Mouse (Mus musculus) MEL (cell line): ENCODE data around the gene Sema3b. TPM values are rescaled to one million over a fixed set of nuclear protein-coding genes. Genes with fewer than 3 reads are reported as not detected.

ENCODE experiments used
- DNase-seq: peaks from one replicate; pipeline ENCODE4 v3.0.0; 2011; ENCODE audit warnings: low read depth, low spot score
- H3K27ac ChIP-seq: 2 replicates; pipeline ENCODE4 v1.5.1; 2012; ENCODE audit warnings: low read depth, mild to moderate bottlenecking, control low read depth, low read length, moderate library complexity; ENCODE audit not compliant: control insufficient read depth
- H3K27me3 ChIP-seq, 2 experiments: fragments of 150-350 bp in 1 of 2; sonication (generic) in 1 of 2; 2 replicates each; pipeline ENCODE4 v1.6.1; 2012; ENCODE audit warnings: low read length in 2 of 2, mild to moderate bottlenecking in 2 of 2, improper control_type of control experiment in 1 of 2, moderate library complexity in 1 of 2; ENCODE audit not compliant: insufficient read depth in 2 of 2, control insufficient read depth in 1 of 2
- H3K36me3 ChIP-seq, 2 experiments: 2 replicates each; pipeline ENCODE4 v1.6.1; 2012 to 2014; ENCODE audit warnings: low read length in 2 of 2, improper control_type of control experiment in 1 of 2, inconsistent platforms in 1 of 2, mild to moderate bottlenecking in 1 of 2; ENCODE audit not compliant: insufficient read depth in 2 of 2, control insufficient read depth in 1 of 2
- H3K4me1 ChIP-seq, 2 experiments: fragments of 150-350 bp in 1 of 2; sonication (generic) in 1 of 2; 2 replicates each; pipeline ENCODE4 v1.6.1; 2012; ENCODE audit warnings: low read length in 2 of 2, improper control_type of control experiment in 1 of 2, mild to moderate bottlenecking in 1 of 2; ENCODE audit not compliant: insufficient read depth in 2 of 2, control insufficient read depth in 1 of 2
- H3K4me3 ChIP-seq, 2 experiments: fragments of 150-350 bp in 1 of 2; sonication (generic) in 1 of 2; 2 replicates each; pipeline ENCODE4 v1.5.1; 2012; ENCODE audit warnings: low read depth in 2 of 2, low read length in 2 of 2, mild to moderate bottlenecking in 2 of 2, moderate library complexity in 2 of 2, control low read depth in 1 of 2, improper control_type of control experiment in 1 of 2; ENCODE audit not compliant: control insufficient read depth in 1 of 2, insufficient read depth in 1 of 2
- H3K79me2 ChIP-seq: 2 replicates; pipeline ENCODE4 v1.6.1; 2012; ENCODE audit warnings: mild to moderate bottlenecking, low read length, moderate library complexity; ENCODE audit not compliant: control insufficient read depth, poor library complexity, insufficient read depth
- H3K9ac ChIP-seq: 2 replicates; pipeline ENCODE4 v1.6.1; 2012; ENCODE audit warnings: low read depth, mild to moderate bottlenecking, control low read depth, low read length, moderate library complexity; ENCODE audit not compliant: control insufficient read depth, poor library complexity, severe bottlenecking
- H3K9me3 ChIP-seq: fragments of 150-350 bp; sonication (generic); replicated peaks from 2 replicates; pipeline ENCODE4 v1.6.1; 2012; ENCODE audit warnings: mild to moderate bottlenecking, low read length, improper control_type of control experiment, moderate library complexity; ENCODE audit not compliant: insufficient read depth
- BHLHE40 ChIP-seq: IDR thresholded peaks from 2 replicates; pipeline ENCODE4 v1.6.1; 2012; ENCODE audit warnings: low read depth, mild to moderate bottlenecking, inconsistent platforms, low read length, improper control_type of control experiment, borderline replicate concordance
- CHD1 ChIP-seq: IDR thresholded peaks from 2 replicates; pipeline ENCODE4 v1.6.1; 2012; ENCODE audit warnings: low read depth, mild to moderate bottlenecking, inconsistent platforms, low read length, improper control_type of control experiment
- CHD2 ChIP-seq: IDR thresholded peaks from 2 replicates; pipeline ENCODE4 v1.6.1; 2011; ENCODE audit warnings: low read length, improper control_type of control experiment
- CTCF ChIP-seq, 3 experiments: IDR thresholded peaks in 2 of 3; conservative IDR thresholded peaks in 1 of 3; 2 replicates each; pipeline ENCODE4 v1.5.1; 2011 to 2012; ENCODE audit warnings: low read length in 3 of 3, low read depth in 2 of 3, mild to moderate bottlenecking in 2 of 3, improper control_type of control experiment in 1 of 3, inconsistent platforms in 1 of 3, mixed read lengths in 1 of 3, moderate library complexity in 1 of 3; ENCODE audit not compliant: control insufficient read depth in 1 of 3, insufficient read depth in 1 of 3, poor library complexity in 1 of 3, severe bottlenecking in 1 of 3
- E2F4 ChIP-seq: IDR thresholded peaks from 2 replicates; pipeline ENCODE4 v1.6.1; 2011; ENCODE audit warnings: low read depth, low read length, improper control_type of control experiment, borderline replicate concordance
- ELF1 ChIP-seq: IDR thresholded peaks from 2 replicates; pipeline ENCODE4 v1.6.1; 2014; ENCODE audit warnings: low read depth, mild to moderate bottlenecking, inconsistent platforms, low read length, improper control_type of control experiment, moderate library complexity
- EP300 ChIP-seq, 2 experiments: IDR thresholded peaks; 2 replicates each; pipeline ENCODE4 v1.6.1; 2011; ENCODE audit warnings: improper control_type of control experiment in 2 of 2, low read length in 2 of 2, low read depth in 1 of 2, mild to moderate bottlenecking in 1 of 2
- GABPA ChIP-seq: IDR thresholded peaks from 2 replicates; pipeline ENCODE4 v1.6.1; 2012; ENCODE audit warnings: low read depth, mild to moderate bottlenecking, inconsistent platforms, low read length, improper control_type of control experiment, moderate library complexity
- GATA1 ChIP-seq: IDR thresholded peaks from 2 replicates; pipeline ENCODE4 v1.6.1; 2011; ENCODE audit warnings: low read depth, low read length, improper control_type of control experiment
- JUND ChIP-seq: IDR thresholded peaks from 2 replicates; pipeline ENCODE4 v1.6.1; 2011; ENCODE audit warnings: low read depth, mild to moderate bottlenecking, improper control_type of control experiment, low read length
- KAT2A ChIP-seq: conservative IDR thresholded peaks from 2 replicates; pipeline ENCODE4 v1.6.1; 2012; ENCODE audit warnings: low read depth, low read length, improper control_type of control experiment, inconsistent platforms
- MAX ChIP-seq: IDR thresholded peaks from 2 replicates; pipeline ENCODE4 v1.6.1; 2011; ENCODE audit warnings: low read length, improper control_type of control experiment
- MAZ ChIP-seq: IDR thresholded peaks from 2 replicates; pipeline ENCODE4 v1.6.1; 2012; ENCODE audit warnings: low read depth, mild to moderate bottlenecking, inconsistent platforms, low read length, improper control_type of control experiment
- MXI1 ChIP-seq: IDR thresholded peaks from 2 replicates; pipeline ENCODE4 v1.6.1; 2011; ENCODE audit warnings: mild to moderate bottlenecking, low read depth, low read length, improper control_type of control experiment
- MYB ChIP-seq: IDR thresholded peaks from 2 replicates; pipeline ENCODE4 v1.6.1; 2011; ENCODE audit warnings: mild to moderate bottlenecking, low read depth, low read length, improper control_type of control experiment
- MYC ChIP-seq: IDR thresholded peaks from 2 replicates; pipeline ENCODE4 v1.6.1; 2011; ENCODE audit warnings: low read depth, mild to moderate bottlenecking, low read length, improper control_type of control experiment, moderate library complexity
- NELFE ChIP-seq: IDR thresholded peaks from 2 replicates; pipeline ENCODE4 v1.6.1; 2011; ENCODE audit warnings: low read depth, low read length, improper control_type of control experiment
- POLR2A ChIP-seq, 2 experiments: IDR thresholded peaks; 2 replicates each; pipeline ENCODE4 v1.6.1; 2011 to 2012; ENCODE audit warnings: low read length in 2 of 2, mild to moderate bottlenecking in 2 of 2, control low read depth in 1 of 2, improper control_type of control experiment in 1 of 2, low read depth in 1 of 2, moderate library complexity in 1 of 2; ENCODE audit not compliant: control insufficient read depth in 1 of 2, insufficient read depth in 1 of 2, poor library complexity in 1 of 2
- RAD21 ChIP-seq: IDR thresholded peaks from 2 replicates; pipeline ENCODE4 v1.6.1; 2011; ENCODE audit warnings: mild to moderate bottlenecking, low read depth, low read length, improper control_type of control experiment
- SIN3A ChIP-seq: IDR thresholded peaks from 2 replicates; pipeline ENCODE4 v1.6.1; 2012; ENCODE audit warnings: low read length, improper control_type of control experiment, inconsistent platforms
- UBTF ChIP-seq: IDR thresholded peaks from 2 replicates; pipeline ENCODE4 v1.6.1; 2012; ENCODE audit warnings: low read depth, mild to moderate bottlenecking, inconsistent platforms, low read length, improper control_type of control experiment, moderate library complexity, borderline replicate concordance; ENCODE audit not compliant: insufficient read depth
- USF1 ChIP-seq: IDR thresholded peaks from 2 replicates; pipeline ENCODE4 v1.6.1; 2014; ENCODE audit warnings: low read depth, mild to moderate bottlenecking, inconsistent platforms, low read length, improper control_type of control experiment, moderate library complexity
- USF2 ChIP-seq, 2 experiments: IDR thresholded peaks; 2 replicates each; pipeline ENCODE4 v1.6.1; 2011 to 2012; ENCODE audit warnings: improper control_type of control experiment in 2 of 2, low read length in 2 of 2, borderline replicate concordance in 1 of 2, inconsistent platforms in 1 of 2, low read depth in 1 of 2, mild to moderate bottlenecking in 1 of 2; ENCODE audit not compliant: insufficient read depth in 1 of 2
- ZC3H11A ChIP-seq: IDR thresholded peaks from 2 replicates; pipeline ENCODE4 v1.6.1; 2012; ENCODE audit warnings: low read depth, mild to moderate bottlenecking, inconsistent platforms, low read length, improper control_type of control experiment
- ZKSCAN1 ChIP-seq: IDR thresholded peaks from 2 replicates; pipeline ENCODE4 v1.6.1; 2012; ENCODE audit warnings: low read depth, mild to moderate bottlenecking, inconsistent platforms, low read length, improper control_type of control experiment, moderate library complexity
- ZNF384 ChIP-seq: IDR thresholded peaks from 2 replicates; pipeline ENCODE4 v1.6.1; 2012; ENCODE audit warnings: low read depth, mild to moderate bottlenecking, inconsistent platforms, low read length, improper control_type of control experiment
- polyA plus RNA-seq, 2 experiments: library from polyadenylated mRNA; stranded (reverse) in 1 of 2; unstranded in 1 of 2; fragments of >175 nt in 1 of 2; fragments of >200 nt in 1 of 2; gene quantifications; 2 replicates each; pipeline versions ENCODE4 v1.2.1 to v1.2.4; 2012; ENCODE audit warnings: low replicate concordance in 2 of 2, low read depth in 1 of 2; ENCODE audit not compliant: insufficient read length in 2 of 2, insufficient read depth in 1 of 2, missing spikeins in 1 of 2
- total RNA-seq: library from RNA; depleted of rRNA; stranded (reverse); fragments of 300-350 nt; gene quantifications from 2 replicates; pipeline ENCODE4 v1.2.3, GENCODE M21; 2012

The Sema3b gene
- total and polyA plus RNA-seq, 3 experiments: 0.04 to 0.21 TPM; not detected in 1

DNA sequence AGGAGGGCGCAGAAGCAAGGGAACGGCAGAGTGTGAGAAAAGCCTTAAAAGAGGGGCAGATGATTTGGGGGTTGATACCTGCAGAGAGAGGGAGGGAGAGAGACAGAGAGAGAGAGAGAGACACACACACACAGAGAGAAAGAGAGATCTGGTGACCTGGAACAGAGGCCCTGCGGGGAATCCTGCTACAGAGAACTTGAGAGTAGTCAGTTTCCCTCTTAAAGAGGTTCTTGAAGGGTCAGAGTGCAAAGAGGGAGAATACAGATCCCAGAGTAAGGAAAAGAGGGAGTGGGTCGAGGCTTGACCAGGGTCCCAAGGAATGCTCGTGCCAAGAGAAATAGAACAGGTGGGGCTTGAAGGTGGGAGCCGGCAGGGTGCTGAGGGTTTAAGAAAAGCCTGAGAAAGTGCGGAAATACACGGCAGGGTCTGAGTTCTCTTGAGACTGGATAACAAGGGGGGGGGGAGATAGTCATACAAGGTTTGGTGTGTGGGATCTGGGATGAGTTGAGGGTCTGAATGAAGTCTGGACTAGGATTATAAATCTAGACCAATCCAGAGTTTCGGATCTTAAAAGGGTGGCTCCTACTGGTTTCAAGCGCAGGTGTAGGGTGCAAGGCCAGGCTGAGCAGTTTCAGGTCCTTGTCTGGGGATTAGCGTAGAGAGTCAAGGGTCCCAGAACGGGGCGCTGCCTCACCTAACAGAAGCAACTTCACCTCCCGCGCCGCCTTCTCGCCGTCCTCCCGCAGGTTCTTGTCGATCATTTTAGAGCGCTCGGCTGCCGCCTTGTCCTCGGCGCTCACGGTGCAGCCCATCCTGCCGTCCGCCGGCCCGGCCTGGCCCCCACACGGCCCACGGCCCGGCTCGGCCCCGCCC lies 25.6 kb upstream of the Sema3b start:
- Histone ChIP-seq H3K27ac (peak overlapping the region; percentile 94), H3K27me3 (no peaks in the 10 kb centered on the region), H3K9me3 (no peaks in the 10 kb centered on the region), H3K36me3 (peaks cover 0 to 14% of the 10 kb centered on the region in 2 experiments; a peak in 2 of 4 replicates), H3K4me1 (peaks cover 2 to 21% of the 10 kb centered on the region in 2 experiments; a peak in 3 of 4 replicates), H3K79me2 (peaks cover 44% of the 10 kb centered on the region), H3K9ac (peak overlapping the region; percentile 98), H3K4me3 (peak overlapping the region; percentile 73 to 88)
- DNase-seq: peak; percentile 73
- TF ChIP-seq KAT2A (no peak), ZKSCAN1 (no peak), EP300 (IDR thresholded peaks at IDR 0.05; ENCODE audit: low read depth in 1 of 2, low read length in 2 of 2) (no peak), RAD21 (no peak), CHD2 (no peak), POLR2A (IDR thresholded peaks at IDR 0.05; ENCODE audit: control insufficient read depth in 1 of 2, insufficient read depth in 1 of 2, low read depth in 1 of 2, low read length in 2 of 2, poor library complexity in 1 of 2) (peak in 1 of 2 experiments; percentile 87; a peak in 2 of 4 replicates), MXI1 (peak; percentile 41; the same call in 1 of the 2 replicates), ZC3H11A (no peak), USF2 (IDR thresholded peaks at IDR 0.05; ENCODE audit: borderline replicate concordance in 1 of 2, insufficient read depth in 1 of 2, low read depth in 1 of 2, low read length in 2 of 2) (no peak), MYB (no peak), CHD1 (0 out of 2 replicates have a peak, but pooled peaks have one; percentile 36), MAX (no peak)

- peak overlapping the region; percentile 98 for H3K9ac ChIP-seq
- TF ChIP-seq BHLHE40: no peak
- no peak for TF ChIP-seq NELFE
- TF ChIP-seq GABPA: no peak
- no peak; the same call in 1 of the 2 replicates for TF ChIP-seq MAZ
- no peak for TF ChIP-seq GATA1
- TF ChIP-seq KAT2A: no peak; the same call in 1 of the 2 replicates
- no peak for TF ChIP-seq E2F4
- no peak for TF ChIP-seq USF1
- no peak for TF ChIP-seq MYB
- TF ChIP-seq EP300 (IDR thresholded peaks at IDR 0.05; ENCODE audit: low read depth in 1 of 2, low read length in 2 of 2): no peak
- TF ChIP-seq CHD1: 0 out of 2 replicates have a peak, but pooled peaks have one; percentile 28
- TF ChIP-seq SIN3A: no peak; the same call in 1 of the 2 replicates
- TF ChIP-seq JUND: no peak
- TF ChIP-seq ZNF384: no peak
- TF ChIP-seq MXI1: peak; percentile 26
- 0 out of 4 replicates have a peak, but pooled peaks of 1 of the 2 experiments have one; percentile 22 for TF ChIP-seq POLR2A (IDR thresholded peaks at IDR 0.05; ENCODE audit: control insufficient read depth in 1 of 2, insufficient read depth in 1 of 2, low read depth in 1 of 2, low read length in 2 of 2, poor library complexity in 1 of 2)
- TF ChIP-seq CTCF (IDR thresholded peaks at IDR 0.05 in 2 of 3, conservative IDR thresholded peaks at IDR 0.05 in 1 of 3; ENCODE audit: control insufficient read depth in 1 of 3, insufficient read depth in 1 of 3, low read depth in 2 of 3, low read length in 3 of 3, poor library complexity in 1 of 3, severe bottlenecking in 1 of 3): no peak
- no peak for TF ChIP-seq ELF1
- no peak for TF ChIP-seq RAD21
- no peak for TF ChIP-seq MYC
- no peak for TF ChIP-seq UBTF
- TF ChIP-seq MAX: no peak
- H3K79me2 ChIP-seq: peaks cover 45% of the 10 kb centered on the region
- H3K27me3 ChIP-seq: no peaks in the 10 kb centered on the region
- peaks cover 0 to 16% of the 10 kb centered on the region in 2 experiments; a peak in 2 of 4 replicates for H3K36me3 ChIP-seq
- no peaks in the 10 kb centered on the region for H3K9me3 ChIP-seq
- peak overlapping the region; percentile 94 for H3K27ac ChIP-seq
- peak; percentile 74 for DNase-seq
- H3K4me3 ChIP-seq: peak overlapping the region; percentile 73 to 88
- H3K4me1 ChIP-seq: peaks cover 5 to 25% of the 10 kb centered on the region in 2 experiments; a peak in 3 of 4 replicates
Measured at GRCm38 (mm10) chr9:107633661-107634405, 24.8 kb upstream of the Sema3b start.
